Mouse (Mus musculus) embryo, embryonic 11.5 days (tissue): ENCODE measurements around the gene Dqx1.

Experiments
- DNase-seq: peaks from one replicate; pipeline ENCODE4 v3.0.0-alpha.2; 2012; ENCODE audit warnings: low read depth, low spot score

Dqx1 gene

DNA sequence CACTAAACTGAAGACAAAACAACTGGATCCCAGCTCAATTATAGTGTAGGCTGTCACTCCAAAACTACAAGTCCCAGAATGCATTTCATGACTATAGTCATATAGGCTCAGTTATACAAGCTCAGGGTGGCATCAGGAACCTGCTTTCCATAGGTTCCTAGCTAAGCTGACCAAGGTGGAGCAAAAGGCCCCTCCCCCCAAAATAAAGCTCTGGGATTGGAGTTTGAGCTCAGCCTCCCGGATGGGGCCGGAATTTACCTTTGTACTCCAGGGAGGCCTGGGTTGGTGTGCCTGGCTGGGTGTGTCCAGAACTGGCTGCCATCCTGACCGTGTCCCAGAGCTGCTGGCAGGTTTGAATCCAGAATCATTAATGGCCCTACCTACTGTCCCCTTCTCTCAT, at the start of gene Dqx1:
Gene Dqx1, plus strand, starts transcription at position 55 of the 400 bp plus-strand sequence.
- no peak for DNase-seq

DNA sequence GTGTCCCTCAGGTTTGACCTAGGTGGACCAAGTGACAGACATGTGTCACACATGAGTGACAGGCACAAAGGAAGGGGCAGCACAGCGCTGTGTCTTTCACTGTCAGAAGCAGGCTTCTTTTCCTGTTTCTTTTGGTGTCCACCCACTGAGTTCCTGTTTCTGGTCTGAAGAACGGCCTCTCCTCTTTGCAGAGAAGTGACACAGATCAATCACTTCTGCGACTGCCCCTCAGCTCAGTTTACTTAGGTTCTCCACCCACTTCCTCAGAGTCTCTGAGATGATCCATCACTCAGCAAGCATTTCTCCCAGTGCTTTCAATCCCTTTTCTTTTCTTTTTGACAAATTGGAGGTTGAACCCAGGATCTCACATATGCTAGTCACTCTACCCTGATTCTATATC, 49.0 kb upstream of the Dqx1 start:
- DNase-seq = no peak

DNA sequence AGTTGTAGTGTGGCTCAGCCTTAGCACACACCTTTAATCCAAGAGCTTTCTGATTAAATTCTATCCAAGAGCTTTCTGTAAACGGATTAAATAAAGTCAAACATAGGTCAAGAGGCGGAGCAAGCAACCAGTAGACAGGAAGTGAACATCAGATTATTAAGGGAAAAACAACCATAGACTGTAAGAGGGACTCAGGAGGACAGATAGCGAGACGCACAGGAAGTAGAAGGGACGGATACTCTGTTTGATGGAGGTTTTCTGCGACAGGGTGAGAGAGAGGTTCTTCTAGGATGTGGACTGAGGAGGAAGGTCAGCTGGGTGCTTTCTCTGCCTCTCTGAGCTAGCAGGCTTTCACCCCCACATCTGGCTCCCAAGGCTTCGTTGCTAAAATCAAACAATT, 47.6 kb upstream of the Dqx1 start:
- no peak for DNase-seq

DNA sequence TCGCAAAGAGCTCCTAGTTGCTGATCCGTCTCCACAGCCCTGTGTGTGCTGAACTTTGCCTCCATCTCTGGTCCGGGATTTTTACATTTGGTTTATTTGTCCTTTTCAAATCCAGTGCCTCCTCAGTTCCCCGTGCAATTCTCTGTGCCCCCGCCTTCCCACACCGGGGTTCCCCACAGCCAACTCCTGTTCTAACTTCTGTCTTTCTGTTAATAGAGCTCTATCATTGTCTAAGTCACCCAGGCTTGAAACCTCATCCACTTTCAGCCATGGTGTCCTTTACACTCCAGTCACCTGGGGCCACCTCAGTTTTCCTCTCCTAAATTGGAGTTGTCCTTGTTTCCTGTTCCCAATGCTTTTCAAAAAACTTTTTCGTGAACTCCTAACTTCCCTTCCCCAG, 46.4 kb upstream of the Dqx1 start:
- no peak for DNase-seq

DNA sequence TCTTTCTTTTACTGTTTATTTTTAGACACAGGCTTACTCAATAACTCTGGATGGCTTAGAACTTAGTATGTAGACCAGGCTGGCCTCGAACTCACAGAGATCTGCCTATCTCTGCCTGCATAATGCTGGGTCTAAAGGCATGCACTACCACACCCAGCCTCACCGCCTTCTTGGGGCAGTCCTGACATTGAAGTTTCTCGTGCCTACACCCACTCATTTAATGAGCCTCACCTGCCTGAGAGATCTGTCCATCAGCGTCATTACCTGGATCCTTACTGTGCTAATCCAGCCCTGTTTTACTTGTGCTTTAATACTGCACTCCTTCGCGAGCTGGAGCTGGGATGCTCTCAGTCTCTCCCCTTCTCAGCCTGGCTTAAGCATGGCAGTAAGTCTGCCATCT, 45.9 kb upstream of the Dqx1 start:
- no peak for DNase-seq

DNA sequence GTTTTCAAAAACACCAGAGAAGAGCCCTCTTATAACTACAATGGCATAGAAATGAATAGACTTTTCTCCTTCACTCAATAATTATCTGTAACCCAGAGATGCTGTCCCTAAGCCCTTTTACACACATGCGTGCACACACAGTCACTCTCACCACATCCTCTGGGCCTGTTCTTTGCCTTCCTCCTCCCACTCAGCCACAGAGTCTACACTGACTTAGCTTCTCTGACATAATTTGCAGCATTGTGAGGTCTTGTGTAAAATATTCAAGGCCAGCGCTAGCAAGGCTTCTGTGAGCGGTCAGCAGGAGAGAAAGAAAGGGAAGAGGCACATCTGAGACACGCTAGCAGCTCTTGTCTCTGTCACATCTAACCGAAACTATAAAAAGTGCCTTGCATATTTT, 44.2 kb upstream of the Dqx1 start:
- DNase-seq = no peak

DNA sequence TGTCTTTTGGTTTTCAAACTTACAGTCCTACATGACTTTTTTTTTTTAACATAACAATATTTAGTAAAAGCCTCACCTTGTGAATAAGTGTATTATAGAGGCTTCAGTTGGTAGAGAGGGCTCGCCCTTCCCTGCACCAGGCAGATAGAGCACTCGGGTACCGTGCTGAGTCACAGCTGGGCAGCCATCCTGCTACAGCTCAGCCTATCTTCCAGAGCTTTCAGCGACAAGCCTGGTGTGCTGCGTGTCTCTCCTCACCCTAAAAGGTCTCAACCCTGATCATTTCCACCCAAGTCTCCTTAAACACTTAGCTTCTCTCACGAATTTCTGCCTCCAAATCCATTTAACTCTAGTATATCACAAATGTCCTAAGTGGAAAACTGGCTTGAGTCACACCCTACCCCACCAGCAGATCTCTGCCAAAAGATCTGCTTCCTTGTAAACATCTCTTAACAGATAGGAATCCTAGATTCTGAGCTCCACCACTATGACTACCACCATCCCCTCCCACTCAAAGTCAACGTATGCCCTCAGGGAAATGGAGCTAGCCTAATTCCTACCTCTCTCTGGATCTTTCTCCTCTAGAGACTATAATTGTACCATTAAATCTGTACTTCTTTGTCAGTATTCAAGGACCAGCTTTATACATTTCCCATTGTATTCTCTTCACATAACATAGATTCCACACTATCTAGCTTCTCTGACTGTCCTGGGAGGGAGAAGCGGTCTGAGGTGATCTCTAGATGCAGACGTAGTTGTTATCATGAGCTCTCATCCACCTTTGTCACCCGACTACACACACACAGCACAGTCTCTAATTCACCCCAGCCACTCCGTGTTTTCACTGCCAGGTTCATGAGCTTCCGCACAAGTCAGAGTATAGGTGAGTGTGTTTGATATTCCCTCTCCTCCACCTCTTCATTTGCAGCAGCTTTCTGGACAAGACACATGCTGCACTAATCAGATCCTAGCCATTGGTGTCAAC, 42.9 kb upstream of the Dqx1 start:
- no peak for DNase-seq

DNA sequence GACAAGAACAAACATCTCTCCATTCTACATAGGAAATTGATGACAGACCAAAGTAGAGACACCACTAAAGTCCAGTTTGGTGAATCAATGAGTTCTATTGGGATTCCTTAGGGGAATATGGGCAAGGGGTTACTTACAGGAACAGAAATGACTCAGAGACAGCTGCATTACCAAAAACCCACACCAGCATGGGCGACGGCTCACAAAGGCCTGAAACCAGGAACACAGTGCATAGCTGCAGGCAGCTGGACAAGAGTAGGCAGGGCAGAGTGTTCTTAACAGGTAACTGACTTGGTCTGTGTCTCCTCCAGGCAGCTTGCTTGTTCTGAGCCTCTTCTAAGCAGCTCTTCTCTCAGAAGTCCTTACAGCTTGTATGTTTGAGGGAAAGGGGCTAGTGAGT, 41.9 kb upstream of the Dqx1 start:
- no peak for DNase-seq

DNA sequence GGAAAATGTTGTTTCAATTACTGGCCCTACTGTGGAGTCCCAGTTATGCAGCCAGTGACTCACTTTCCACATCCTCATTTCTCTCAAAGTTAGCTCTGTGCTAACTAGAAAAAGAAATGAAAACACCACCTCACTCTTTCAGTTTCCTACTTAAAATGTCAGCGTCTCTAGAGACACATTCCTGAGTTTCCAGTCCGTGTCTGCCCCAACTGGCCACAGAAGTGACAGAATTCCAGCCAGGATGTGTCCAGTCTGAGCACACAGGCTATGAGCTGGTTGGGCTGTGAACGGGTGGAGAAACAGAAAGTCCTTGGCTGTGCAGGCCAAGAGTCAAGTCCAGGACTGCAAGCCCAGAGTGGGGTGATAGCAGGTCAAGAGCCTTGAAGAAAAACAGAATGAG, 40.5 kb upstream of the Dqx1 start:
- DNase-seq = no peak

DNA sequence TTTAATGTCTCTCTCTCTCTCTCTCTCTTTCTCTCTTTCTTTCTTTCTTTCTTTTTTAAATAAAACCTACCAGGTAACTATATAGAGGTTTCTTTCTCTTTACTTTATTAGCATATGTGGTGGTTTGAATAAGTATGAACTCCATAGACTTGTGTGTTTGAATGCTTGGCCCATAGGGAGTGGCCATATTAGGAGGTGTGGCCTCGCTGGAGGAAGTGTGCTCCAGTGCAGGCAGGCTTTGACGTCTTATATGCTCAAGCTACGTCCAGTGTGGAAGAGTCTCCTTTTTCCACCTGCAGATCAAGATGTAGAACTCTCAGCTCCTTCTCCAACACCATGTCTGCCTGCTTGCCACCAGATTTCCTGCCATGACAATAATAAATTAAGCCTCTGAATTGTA, 38.6 kb upstream of the Dqx1 start:
- DNase-seq = no peak

DNA sequence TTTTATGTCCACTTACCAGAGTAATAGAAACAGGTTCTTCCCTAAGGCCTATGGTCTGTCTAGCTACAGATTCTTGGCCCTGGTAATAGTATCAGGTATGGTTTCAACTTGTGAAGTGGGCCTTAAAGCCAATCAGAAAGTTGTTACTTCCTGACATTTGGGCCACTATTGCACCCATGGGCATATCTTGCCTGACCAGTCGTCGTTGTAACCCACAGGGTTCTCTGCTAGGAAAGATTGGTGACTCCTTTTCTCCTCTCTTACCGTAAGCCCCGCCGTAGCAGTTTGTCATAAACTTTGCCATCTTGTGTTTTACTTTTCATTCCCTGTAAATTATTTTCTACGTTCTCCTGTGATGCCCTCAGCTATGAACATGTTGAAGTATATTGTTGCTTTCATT, 37.5 kb upstream of the Dqx1 start:
- DNase-seq = no peak

DNA sequence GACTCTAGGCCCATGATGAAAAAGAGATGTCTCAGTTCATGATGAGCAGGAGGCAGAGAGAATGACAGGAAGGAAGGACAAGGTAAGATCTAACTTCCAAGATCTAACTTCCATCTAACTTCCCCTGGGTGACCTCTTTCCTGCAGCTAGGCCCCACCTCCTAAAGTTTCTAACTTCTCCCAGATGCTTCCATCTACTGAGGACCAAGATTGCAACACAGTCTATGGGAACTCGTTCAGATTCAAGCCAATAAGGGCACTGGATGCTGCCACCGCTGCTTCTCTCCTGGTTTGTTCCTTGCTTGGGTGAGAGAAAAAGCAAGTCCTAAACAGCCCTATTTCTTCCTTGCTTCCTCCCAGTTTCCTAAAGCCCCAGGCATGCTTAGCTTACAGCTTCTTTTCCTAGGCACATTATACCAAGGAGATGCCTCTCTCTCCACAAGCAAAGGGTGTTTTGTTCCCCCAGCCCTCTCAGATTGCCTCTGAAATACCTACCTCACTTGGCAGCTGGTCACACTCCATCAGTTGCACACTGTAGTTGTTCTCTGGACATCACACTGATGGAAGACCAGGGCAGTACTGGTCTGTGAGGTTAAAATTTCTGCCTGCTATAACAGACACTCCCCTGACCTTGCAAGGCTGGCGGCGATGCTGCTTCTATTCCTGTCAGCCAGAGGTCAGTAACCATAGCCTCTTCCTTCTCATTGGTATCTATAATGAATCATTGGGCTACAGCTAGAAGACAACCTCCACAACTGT, 36.6 kb upstream of the Dqx1 start:
- no peak for DNase-seq

DNA sequence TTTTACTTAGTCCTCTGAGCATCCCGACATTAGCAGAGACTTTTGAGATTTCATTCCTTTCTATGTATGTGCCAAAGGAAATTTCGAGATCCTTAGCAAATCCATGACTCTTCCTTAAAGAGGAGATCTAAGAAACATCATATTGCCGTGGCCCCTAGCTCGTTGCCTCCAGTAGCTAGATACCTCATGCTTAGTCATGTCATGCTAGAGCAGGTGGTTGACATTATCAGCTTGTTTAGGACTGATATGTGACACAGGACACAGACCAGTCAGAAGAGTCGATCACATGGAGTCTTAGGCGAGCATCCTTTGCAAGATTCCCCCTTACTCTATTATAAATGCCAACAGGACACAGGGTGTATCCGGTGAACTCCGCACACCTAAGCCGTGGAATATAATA, 34.6 kb upstream of the Dqx1 start:
- no peak for DNase-seq

DNA sequence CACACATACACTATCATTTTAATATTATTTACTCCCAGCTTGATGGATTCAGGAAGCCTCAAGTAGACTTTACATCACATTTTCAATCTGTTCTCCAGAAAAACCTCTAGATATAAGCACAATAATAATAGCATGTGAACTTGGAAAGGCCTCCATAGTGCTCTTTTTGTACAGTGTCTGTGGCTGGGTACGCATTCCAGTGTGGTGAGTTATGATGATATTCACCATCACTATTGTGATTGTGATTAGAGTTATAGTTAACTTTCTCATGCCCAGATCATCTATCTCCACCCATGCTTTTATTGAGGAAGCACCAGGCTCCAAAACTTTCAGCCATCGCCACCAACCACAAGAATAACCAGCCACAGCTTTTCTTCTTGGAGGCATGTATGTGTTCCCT, 33.9 kb upstream of the Dqx1 start:
- no peak for DNase-seq

DNA sequence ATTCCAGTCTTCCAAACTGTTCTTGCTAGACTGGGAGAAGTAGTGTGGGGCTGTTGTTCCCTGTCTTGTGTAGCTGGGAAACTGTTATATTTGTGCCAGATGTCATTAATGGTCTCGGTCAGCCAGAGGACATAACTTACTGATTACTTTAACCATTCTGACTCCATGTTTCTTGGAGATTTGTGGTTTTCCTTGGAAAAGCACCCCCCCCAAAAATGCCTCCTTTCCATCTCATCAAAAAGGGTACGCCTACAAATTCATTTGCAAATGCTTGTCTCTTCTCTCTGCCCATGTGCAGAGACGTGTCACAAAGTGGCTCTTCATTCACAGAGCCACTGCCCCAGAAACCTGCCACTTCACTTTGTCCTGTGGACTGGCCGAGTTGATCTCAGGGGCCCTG, 33.2 kb upstream of the Dqx1 start:
- DNase-seq = no peak

DNA sequence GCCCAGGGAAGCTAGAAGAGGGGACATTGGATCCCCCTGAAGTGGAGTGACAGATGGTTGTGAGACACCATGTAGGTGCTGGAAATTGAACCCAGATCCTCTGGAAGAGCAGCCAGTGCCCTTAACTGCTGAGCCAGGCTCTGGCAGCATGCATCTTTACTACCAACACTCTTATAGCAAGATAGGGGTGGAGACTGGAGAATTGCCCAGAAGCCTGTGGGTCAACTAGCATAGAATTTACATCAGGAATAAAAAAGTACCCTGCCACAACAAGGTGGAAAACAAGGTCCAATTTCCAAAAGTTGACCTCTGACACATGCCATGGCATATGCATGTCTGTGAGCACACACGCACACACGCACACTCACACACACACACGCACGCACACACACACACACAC, 32.4 kb upstream of the Dqx1 start:
- no peak for DNase-seq

DNA sequence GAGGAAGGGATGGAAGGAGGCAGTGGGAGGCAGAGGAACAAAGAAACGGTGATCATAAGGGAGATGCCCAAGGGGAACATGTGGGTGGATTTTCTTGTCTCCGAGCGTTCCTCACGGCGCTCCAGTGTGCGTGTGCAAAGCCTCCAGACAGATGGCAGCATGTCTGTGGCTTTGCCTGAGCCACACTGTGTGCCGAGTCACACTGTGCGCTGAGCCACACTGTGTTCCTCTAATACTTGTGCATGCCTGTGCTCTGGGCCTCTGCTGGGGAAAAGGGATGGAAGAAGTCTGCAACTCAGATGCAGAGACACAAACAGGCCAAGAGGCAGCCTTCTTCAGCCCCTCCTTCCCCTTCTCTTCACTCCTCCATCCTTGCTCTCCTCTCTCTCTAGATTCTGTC, 30.4 kb upstream of the Dqx1 start:
- DNase-seq = no peak

DNA sequence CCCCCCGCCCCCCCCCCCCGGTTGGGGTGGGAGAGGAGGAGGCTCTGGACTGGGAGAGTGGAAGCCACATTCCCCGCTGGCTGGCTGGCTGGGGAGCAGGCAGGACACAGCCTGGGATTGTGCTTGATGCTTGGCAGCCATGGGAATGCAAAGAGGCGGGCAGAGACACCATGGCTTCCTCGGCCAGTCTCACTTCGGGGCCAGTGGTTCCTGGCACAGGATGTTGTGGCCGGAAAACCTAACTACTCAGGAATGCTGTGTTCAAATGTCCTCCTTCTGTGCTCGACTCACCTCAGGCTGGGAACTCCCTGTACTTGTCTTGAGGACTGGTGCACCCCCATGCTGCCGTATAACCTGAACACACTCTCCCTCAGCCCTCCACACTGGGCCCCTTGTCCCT, 29.9 kb upstream of the Dqx1 start:
- DNase-seq = no peak

DNA sequence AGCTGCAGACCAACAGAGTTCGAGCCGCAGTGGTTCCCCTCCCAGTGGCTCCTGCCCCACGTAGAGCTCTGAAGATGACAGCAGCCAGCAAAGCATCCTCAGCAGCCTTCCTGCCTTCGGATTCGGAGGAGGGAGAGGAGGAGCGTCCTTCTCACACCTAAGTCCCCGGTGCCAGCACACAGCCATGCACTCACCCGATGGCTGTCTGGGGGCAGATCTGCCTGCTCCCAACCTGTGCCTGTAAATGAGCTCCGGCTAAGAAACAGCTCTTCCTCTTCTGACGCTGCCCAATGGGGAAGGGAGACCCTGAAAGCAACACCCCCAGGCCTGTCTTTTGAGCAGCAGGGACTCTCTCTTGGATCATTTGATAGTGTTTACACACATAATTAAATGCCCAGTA, 27.9 kb upstream of the Dqx1 start:
- no peak for DNase-seq

DNA sequence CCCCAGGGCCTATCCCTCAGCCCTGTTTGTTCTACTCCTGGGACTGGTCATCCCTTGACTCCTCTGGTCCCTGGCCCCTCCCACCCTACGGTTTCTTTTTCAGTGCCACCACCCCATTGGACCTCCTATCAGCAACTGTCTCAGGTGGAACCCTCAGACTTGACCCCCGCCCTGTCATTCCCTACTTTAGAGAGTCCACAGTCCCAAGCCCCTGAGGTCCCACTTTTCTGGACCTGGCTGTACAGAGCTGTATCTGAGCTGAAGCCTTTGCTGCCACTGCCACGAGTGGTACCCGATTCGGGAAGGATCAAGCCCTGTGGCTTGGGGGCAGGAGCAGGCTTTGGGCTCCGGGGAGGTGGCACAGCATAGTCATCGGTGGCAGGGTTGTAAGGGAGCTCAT, 26.5 kb upstream of the Dqx1 start:
- no peak for DNase-seq

DNA sequence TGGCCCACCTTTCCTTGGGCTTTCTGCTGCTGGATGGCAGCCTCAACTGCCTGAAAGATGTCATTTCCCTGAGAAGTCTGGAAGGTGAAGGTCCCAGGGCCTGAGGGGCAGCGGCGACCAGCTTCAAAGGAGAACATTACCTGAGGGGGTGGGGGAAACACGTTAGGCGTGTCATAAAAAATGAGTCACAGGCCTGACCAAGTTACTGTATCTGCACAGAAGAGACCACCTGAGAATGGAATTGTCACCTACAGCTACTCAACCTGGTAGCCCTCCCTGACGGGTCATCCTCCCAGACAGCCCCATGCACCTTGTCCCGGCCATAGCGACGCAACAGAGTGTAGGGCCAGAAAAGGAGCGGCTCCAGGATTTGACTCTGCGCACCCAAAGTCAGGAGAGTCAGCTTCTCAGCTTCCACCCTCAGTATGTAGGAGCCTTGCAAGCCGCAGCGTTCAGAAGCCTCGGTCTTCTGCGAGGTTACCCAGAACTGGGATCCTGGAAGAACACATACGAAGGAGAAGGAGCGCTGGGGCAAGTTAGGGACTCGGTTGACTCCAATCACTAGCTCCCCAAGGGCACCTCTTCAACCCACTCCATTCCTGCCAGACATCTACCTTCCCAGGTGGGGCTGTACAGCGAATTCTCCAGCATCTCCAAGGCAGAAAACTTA, 25.6 kb upstream of the Dqx1 start:
- DNase-seq = no peak

DNA sequence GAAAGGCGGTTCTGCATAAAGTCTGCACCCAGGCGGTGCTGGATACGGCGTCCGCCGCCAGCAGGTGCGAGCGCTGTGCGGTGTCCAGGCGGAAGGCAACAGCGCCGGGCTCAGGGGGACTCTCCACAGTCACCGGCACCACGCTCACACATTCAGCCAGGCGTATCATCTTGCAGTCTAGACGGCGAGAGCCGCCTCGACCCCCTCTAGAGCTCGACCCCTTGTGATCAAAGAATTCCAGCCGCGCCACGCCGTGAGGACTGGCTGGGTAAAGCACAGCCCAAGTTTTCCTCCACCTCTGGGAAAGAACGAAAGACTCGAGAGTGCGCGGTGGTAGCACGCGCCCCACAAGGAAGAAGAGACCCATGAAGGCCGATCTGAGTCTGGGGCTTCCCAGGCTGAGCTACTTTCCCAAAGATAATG, 24.9 kb upstream of the Dqx1 start:
- DNase-seq = peak; percentile 43
